Comparison of ENCODE assay signal across 8 mouse cellular contexts in the genomic region with DNA sequence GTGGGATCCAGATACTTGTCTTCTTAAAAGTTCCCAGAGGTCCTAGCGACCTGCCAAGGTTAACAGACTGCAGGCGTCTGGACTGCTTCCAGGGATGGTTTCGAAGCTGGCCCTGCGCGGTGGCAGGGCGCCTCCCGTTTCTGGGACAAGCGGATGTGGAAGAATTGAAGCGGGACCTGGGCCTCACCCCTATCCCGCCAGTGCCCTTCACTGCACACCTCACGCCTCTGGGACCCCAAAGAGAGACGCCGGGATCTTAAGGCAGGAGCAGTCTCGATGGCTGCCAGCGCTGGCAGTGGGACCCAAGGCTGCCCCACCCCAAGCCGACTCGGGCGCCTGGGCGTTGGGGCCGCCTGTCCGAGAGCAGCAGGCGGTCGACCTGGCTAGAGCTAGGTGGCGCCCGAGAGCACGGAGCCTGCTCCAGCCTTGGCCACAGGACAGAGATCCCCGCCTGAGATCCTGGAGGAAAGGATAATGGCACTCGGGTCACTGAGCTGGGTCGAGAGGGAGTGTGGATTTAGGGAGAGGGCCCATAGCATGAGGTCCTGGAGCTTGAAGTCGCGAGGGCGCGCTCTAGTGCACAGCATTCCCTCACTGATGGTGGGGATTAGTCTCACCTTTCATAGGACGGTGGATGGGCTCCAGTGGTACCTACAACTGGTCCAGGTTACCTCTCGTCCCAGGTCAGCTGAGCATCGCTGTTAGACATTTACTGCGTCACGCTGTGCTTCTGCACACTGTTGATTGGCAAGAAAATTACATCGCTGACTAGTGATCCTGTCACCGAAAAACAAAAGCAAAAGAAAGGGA. TPM values are rescaled to one million over a fixed set of nuclear protein-coding genes. Genes with fewer than 3 reads are reported as not detected.
DNase-seq lines count a peak whose midpoint lies in the region; ATAC-seq and TF ChIP-seq lines count a peak whose summit lies in the region.

No protein-coding gene starts in this region.

- H3K4me1 ChIP-seq in intestine, embryonic 15.5 days (replicated peaks) = peaks cover 17% of the 10 kb centered on the region; the same call in 1 of the 2 replicates
- peaks cover 8% of the 10 kb centered on the region for H3K4me1 ChIP-seq in limb, embryonic 10.5 days
- H3K4me1 ChIP-seq in midbrain, embryonic 12.5 days = peaks cover 8% of the 10 kb centered on the region
- peaks cover 6% of the 10 kb centered on the region for H3K4me1 ChIP-seq in small intestine, adult 2 months (ENCODE audit: control insufficient read depth, insufficient read depth, insufficient read length, low read length)

- no peaks in the 10 kb centered on the region for H3K36me3 ChIP-seq in intestine, embryonic 15.5 days
- H3K36me3 ChIP-seq in limb, embryonic 10.5 days = no peaks in the 10 kb centered on the region
- H3K36me3 ChIP-seq in midbrain, embryonic 12.5 days = no peaks in the 10 kb centered on the region
- H3K36me3 ChIP-seq in small intestine, adult 2 months (ENCODE audit: control insufficient read depth, insufficient read depth, low read length) = no peaks in the 10 kb centered on the region

- H3K4me2 ChIP-seq in intestine, embryonic 15.5 days (replicated peaks) = peak overlapping the region; percentile 94
- peak overlapping the region; percentile 67 for H3K4me2 ChIP-seq in midbrain, embryonic 12.5 days (replicated peaks)

- H3K27ac ChIP-seq in intestine, embryonic 15.5 days = peak overlapping the region; percentile 51; the same call in 1 of the 2 replicates
- peak overlapping the region; percentile 80 for H3K27ac ChIP-seq in limb, embryonic 10.5 days
- no peak overlapping the region for H3K27ac ChIP-seq in midbrain, embryonic 12.5 days (replicated peaks)
- no peak overlapping the region for H3K27ac ChIP-seq in small intestine, adult 2 months (ENCODE audit: insufficient read depth, low read depth, low read length)

- H3K27me3 ChIP-seq in intestine, embryonic 15.5 days (replicated peaks) = no peaks in the 10 kb centered on the region
- peaks cover 12% of the 10 kb centered on the region; the same call in 1 of the 2 replicates for H3K27me3 ChIP-seq in limb, embryonic 10.5 days (ENCODE audit: low read depth, poor library complexity, severe bottlenecking)
- peaks cover 5% of the 10 kb centered on the region for H3K27me3 ChIP-seq in midbrain, embryonic 12.5 days
- no peaks in the 10 kb centered on the region for H3K27me3 ChIP-seq in small intestine, adult 2 months (ENCODE audit: control insufficient read depth, insufficient read depth, low read length)

- peak overlapping the region; percentile 42 for H3K4me3 ChIP-seq in intestine, embryonic 15.5 days (replicated peaks)
- H3K4me3 ChIP-seq in limb, embryonic 10.5 days = peak overlapping the region; percentile 57
- peak overlapping the region; percentile 40 for H3K4me3 ChIP-seq in midbrain, embryonic 12.5 days
- H3K4me3 ChIP-seq in small intestine, adult 2 months (ENCODE audit: low read depth, low read length) = peak overlapping the region; percentile 63

- peak; percentile 89 for ATAC-seq in intestine, embryonic 15.5 days
- peak; percentile 88 for ATAC-seq in midbrain, embryonic 12.5 days (ENCODE audit: low FRiP score, low read depth)
- ATAC-seq in activated CD4-positive, CD25-positive, alpha-beta regulatory T cell, adult 4 months = no peak

- H3K9me3 ChIP-seq in intestine, embryonic 15.5 days = no peaks in the 10 kb centered on the region
- H3K9me3 ChIP-seq in limb, embryonic 10.5 days (replicated peaks) = no peaks in the 10 kb centered on the region
- no peaks in the 10 kb centered on the region for H3K9me3 ChIP-seq in midbrain, embryonic 12.5 days

- DNase-seq in adrenal gland, adult 2 months = peak; percentile 91
- DNase-seq in embryo, embryonic 10.5 days (ENCODE audit: low spot score) = peak; percentile 89
- DNase-seq in gastrocnemius, postnatal 4 days (ENCODE audit: low spot score in 2 of 2) = peak; percentile 79 to 90
- peak; percentile 88 for DNase-seq in limb, embryonic 10.5 days (ENCODE audit: low spot score)

- 8% methylated on average over 40 of the region's 40 CpGs for WGBS in intestine, embryonic 15.5 days
- 9% methylated on average over 40 of the region's 40 CpGs for WGBS in limb, embryonic 10.5 days
- WGBS in midbrain, embryonic 12.5 days = 9% methylated on average over 40 of the region's 40 CpGs
- WGBS in small intestine, adult 2 months = 8% methylated on average over 40 of the region's 40 CpGs

- H3K9ac ChIP-seq in intestine, embryonic 15.5 days = peak overlapping the region; percentile 65
- H3K9ac ChIP-seq in midbrain, embryonic 12.5 days (replicated peaks) = peak overlapping the region; percentile 57

- peak; percentile 75 for TF ChIP-seq CTCF in small intestine, adult 2 months (IDR thresholded peaks at IDR 0.05; ENCODE audit: extremely low read depth, insufficient read length, insufficient replicate concordance, low read depth, low read length)

- TF ChIP-seq POLR2A in small intestine, adult 2 months (IDR thresholded peaks at IDR 0.05; ENCODE audit: low read depth, low read length) = no peak

RNA-seq across cellular contexts. Expression of a gene that starts 54.3 kb away (rescaled TPM):
- total RNA-seq in adrenal gland, adult 2 months (2021) = 10 to 100 TPM; 39.7 to 72.3 TPM
- polyA plus RNA-seq in adrenal gland, adult 2 months (2012; rRNA removed) = 22.9 and 38.1 TPM in 2 replicates
- total RNA-seq in gastrocnemius, postnatal 4 days (2021) = 10 to 100 TPM; 59.2 to 64.6 TPM
- 25.3 and 25.6 TPM in 2 replicates for polyA plus RNA-seq in intestine, embryonic 15.5 days (2015; fragmentation: Nextera tagmentation; extraction: Ambion mirVana)
- polyA plus RNA-seq in limb, embryonic 10.5 days (2016; fragmentation: Nextera tagmentation; extraction: Ambion mirVana) = 31.1 and 36.9 TPM in 2 replicates
- polyA plus RNA-seq in midbrain, embryonic 12.5 days (2016; fragmentation: Nextera tagmentation; extraction: Ambion mirVana) = 39.9 and 41.3 TPM in 2 replicates
- polyA plus RNA-seq in small intestine, adult 2 months (2012; rRNA removed) = 17.0 and 39.3 TPM in 2 replicates
- polyA plus RNA-seq in activated CD4-positive, CD25-positive, alpha-beta regulatory T cell, adult 4 months (2017; shearing (Covaris generic)) = 10 to 100 TPM; 60.0 to 61.2 TPM

Comparison
In these comparisons a context has a peak if more than half of its experiments do, and no peak if none do; other contexts are left out.
1. H3K27ac ChIP-seq: peak in intestine, embryonic 15.5 days (single experiment) and limb, embryonic 10.5 days (single experiment); none in midbrain, embryonic 12.5 days (single experiment) and small intestine, adult 2 months (single experiment).
2. Peak in every context shown above with its lines, with median percentiles within 50 percentile points of each other: DNase-seq and H3K4me3 ChIP-seq.